Mouse (Mus musculus): Measurements from ENCODE around the gene Prss22.

DNA sequence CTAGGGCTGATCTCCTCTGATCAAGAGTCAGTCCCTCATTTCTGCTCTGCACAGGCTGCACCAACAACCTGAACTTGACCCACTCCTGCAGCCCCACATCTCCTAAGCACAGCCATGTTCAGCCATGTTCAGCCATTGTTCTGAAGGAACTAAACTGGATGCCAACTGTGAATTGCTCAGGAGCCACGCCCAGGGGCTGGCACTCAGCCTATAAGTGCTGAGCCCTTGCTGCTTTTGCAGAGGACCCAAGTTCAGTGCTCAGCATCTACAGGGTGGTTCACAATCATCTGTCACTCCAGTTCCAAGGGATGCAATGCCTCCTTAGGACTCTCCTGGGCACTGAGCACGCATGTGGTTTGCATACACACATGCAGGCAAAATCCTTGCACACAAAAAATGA, 15.0 kb upstream of the Prss22 start:
- TF ChIP-seq EP300 (IDR thresholded peaks at IDR 0.05; ENCODE audit: insufficient read depth, low read depth, low read length) (no peak), POLR2A (IDR thresholded peaks at IDR 0.05; ENCODE audit: insufficient read depth, low read depth, low read length) (no peak)

Data from heart, adult 2 months (tissue).